Mouse (Mus musculus) megakaryocyte, embryonic 14.5 days (primary cell): ENCODE results near the gene C1rl.

Source experiments
- FLI1 ChIP-seq: IDR thresholded peaks from 2 replicates; pipeline ENCODE4 v1.6.1; 2012; ENCODE audit warnings: low read length, inconsistent platforms, mixed read lengths
- GATA1 ChIP-seq: IDR thresholded peaks from 3 replicates; pipeline ENCODE4 v1.6.1; 2012; ENCODE audit warnings: mixed read lengths, low read length, inconsistent platforms, borderline replicate concordance

- TF ChIP-seq GATA1 (no peak), FLI1 (no peak)
Observed at GRCm38 (mm10) chr6:124480295-124480694, 12.6 kb upstream of the C1rl start.
